Mouse (Mus musculus) kidney, embryonic 15.5 days (tissue): ENCODE data around the gene Dpagt1. TPM values are rescaled to one million over a fixed set of nuclear protein-coding genes. Genes with fewer than 3 reads are reported as not detected.

ENCODE experiments used
- ATAC-seq: fragments of 200-750 bp; cut with Nextera tagmentation; replicated peaks from 2 replicates; pipeline ENCODE4 v1.8.0; 2017; ENCODE audit warnings: moderate TSS enrichment; ENCODE audit not compliant: low FRiP score
- H3K27ac ChIP-seq: fragments of 300-500 bp; sonication (generic); 2 replicates; pipeline ENCODE4 v1.5.1; 2015; ENCODE audit warnings: mild to moderate bottlenecking, inconsistent platforms
- H3K27me3 ChIP-seq: fragments of 300-500 bp; sonication (generic); 2 replicates; pipeline ENCODE4 v1.6.1; 2015; ENCODE audit warnings: inconsistent platforms
- H3K36me3 ChIP-seq: fragments of 300-500 bp; sonication (generic); 2 replicates; pipeline ENCODE4 v1.6.1; 2015; ENCODE audit warnings: inconsistent platforms
- H3K4me1 ChIP-seq: fragments of 300-500 bp; sonication (generic); 2 replicates; pipeline ENCODE4 v1.6.1; 2015; ENCODE audit warnings: inconsistent platforms
- H3K4me2 ChIP-seq: fragments of 300-500 bp; sonication (generic); 2 replicates; pipeline ENCODE4 v1.6.1; 2015; ENCODE audit warnings: moderate library complexity, mild to moderate bottlenecking, inconsistent platforms
- H3K4me3 ChIP-seq: fragments of 300-500 bp; sonication (generic); replicated peaks from 2 replicates; pipeline ENCODE4 v1.5.1; 2015; ENCODE audit warnings: mild to moderate bottlenecking, inconsistent platforms
- H3K9ac ChIP-seq: fragments of 300-500 bp; sonication (generic); 2 replicates; pipeline ENCODE4 v1.6.1; 2015; ENCODE audit warnings: mild to moderate bottlenecking, inconsistent platforms
- H3K9me3 ChIP-seq: fragments of 300-500 bp; sonication (generic); replicated peaks from 2 replicates; pipeline ENCODE4 v1.6.1; 2016; ENCODE audit warnings: inconsistent platforms
- WGBS: fragments of 180-500 bp; shearing (Covaris S2); methylation state at CpG from one replicate; pipeline ENCODE4 v1.1.7; 2015; ENCODE audit warnings: mixed read lengths; 5-methylcytosine and 5-hydroxymethylcytosine counted together
- polyA plus RNA-seq: library from polyadenylated mRNA; unstranded; fragments of >200 nt; fragmentation: Nextera tagmentation; extraction: Ambion mirVana; gene quantifications from 2 replicates; pipeline ENCODE4 v1.2.1, GENCODE M21; 2015

Gene Dpagt1
- polyA plus RNA-seq, 1 experiment from 2014 or later = 46.7 TPM

- Histone ChIP-seq H3K9ac (no peak overlapping the region), H3K9me3 (no peaks in the 10 kb centered on the region), H3K4me2 (no peak overlapping the region), H3K27me3 (no peaks in the 10 kb centered on the region), H3K4me3 (no peak overlapping the region), H3K4me1 (peaks cover 31% of the 10 kb centered on the region), H3K27ac (no peak overlapping the region), H3K36me3 (peaks cover 15% of the 10 kb centered on the region)
- WGBS = 72% methylated on average over 2 of the region's 2 CpGs
- ATAC-seq = no peak
These were observed 18.6 kb upstream of the Dpagt1 start for GRCm38 (mm10) chr9:44307248-44307647.

- 68% methylated on average over 3 of the region's 3 CpGs for WGBS
- no peak overlapping the region for H3K9ac ChIP-seq
- peaks cover 28% of the 10 kb centered on the region for H3K36me3 ChIP-seq
- no peak overlapping the region for H3K27ac ChIP-seq
- H3K9me3 ChIP-seq = no peaks in the 10 kb centered on the region
- ATAC-seq = no peak
- H3K27me3 ChIP-seq = no peaks in the 10 kb centered on the region
- no peak overlapping the region for H3K4me3 ChIP-seq
- H3K4me2 ChIP-seq = no peak overlapping the region
- peaks cover 19% of the 10 kb centered on the region for H3K4me1 ChIP-seq
These were observed 16.1 kb upstream of the Dpagt1 start for GRCm38 (mm10) chr9:44309756-44310155.

- H3K27me3 ChIP-seq = no peaks in the 10 kb centered on the region
- peaks cover 38% of the 10 kb centered on the region for H3K36me3 ChIP-seq
- peak overlapping the region; percentile 62 for H3K27ac ChIP-seq
- no peak overlapping the region for H3K9ac ChIP-seq
- ATAC-seq = no peak
- peak overlapping the region; percentile 30 for H3K4me2 ChIP-seq
- H3K4me3 ChIP-seq = 0 out of 2 replicates have a peak overlapping the region, but pooled peaks have one; percentile 11
- H3K9me3 ChIP-seq = no peaks in the 10 kb centered on the region
- WGBS = 41% methylated on average over 10 of the region's 10 CpGs
- H3K4me1 ChIP-seq = peaks cover 18% of the 10 kb centered on the region
These were observed 15.1 kb upstream of the Dpagt1 start for GRCm38 (mm10) chr9:44310750-44311135.

DNA sequence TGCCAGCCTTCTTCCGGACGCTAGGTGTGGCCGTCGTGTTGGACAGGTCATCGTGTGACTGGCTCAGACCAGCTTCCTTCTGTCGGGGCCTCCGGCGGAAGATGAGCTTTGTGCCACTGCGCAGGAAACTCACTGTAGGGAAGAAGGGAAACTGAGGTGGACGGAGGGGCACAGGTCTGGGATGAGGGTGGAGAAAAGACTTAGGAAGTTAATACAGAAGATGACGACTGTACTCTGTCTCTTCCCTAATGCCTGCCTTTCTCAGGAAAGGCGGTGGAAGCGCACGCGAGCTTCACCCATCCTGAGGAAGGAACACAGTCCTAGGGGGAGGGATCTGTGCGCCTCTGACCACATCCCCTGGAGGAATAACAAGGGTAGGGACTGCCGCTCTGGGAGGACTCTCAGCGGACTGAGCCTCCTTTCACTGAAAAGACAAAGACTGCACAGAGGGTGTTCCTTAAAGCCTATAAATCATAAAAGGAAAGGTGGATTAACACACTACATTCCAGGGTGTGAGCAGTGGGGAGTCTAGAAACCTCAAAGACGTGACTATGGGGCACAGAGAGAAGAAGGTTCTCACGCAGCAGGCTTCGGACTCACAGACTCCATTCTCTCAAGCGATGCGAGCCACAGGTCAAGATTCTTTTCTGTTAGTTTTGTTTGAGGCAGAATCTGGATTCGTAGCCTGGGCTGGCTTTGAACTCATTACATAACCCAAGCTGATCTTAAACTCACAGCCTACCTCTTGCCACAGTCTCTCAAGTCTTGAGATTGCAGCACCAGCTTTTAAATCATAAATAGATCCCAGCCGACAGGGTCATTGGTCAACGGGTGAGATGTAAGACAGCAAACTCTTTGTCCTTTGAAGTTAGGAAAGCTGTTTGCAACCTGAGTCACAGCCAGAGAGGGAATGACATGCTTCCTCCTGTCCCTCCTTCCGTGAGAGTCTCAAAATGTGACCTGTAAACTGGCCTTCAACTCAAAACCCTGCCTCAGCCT is 14.4 kb upstream of the Dpagt1 start:
- WGBS = 15% methylated on average over 27 of the region's 27 CpGs
- Histone ChIP-seq H3K4me3 (peak overlapping the region; percentile 11; the same call in 1 of the 2 replicates), H3K9ac (no peak overlapping the region), H3K36me3 (peaks cover 45% of the 10 kb centered on the region), H3K9me3 (no peaks in the 10 kb centered on the region), H3K27me3 (no peaks in the 10 kb centered on the region), H3K4me1 (peaks cover 18% of the 10 kb centered on the region), H3K4me2 (peak overlapping the region; percentile 30), H3K27ac (peak overlapping the region; percentile 62)
- ATAC-seq = peak; percentile 47; the same call in 1 of the 2 replicates

DNA sequence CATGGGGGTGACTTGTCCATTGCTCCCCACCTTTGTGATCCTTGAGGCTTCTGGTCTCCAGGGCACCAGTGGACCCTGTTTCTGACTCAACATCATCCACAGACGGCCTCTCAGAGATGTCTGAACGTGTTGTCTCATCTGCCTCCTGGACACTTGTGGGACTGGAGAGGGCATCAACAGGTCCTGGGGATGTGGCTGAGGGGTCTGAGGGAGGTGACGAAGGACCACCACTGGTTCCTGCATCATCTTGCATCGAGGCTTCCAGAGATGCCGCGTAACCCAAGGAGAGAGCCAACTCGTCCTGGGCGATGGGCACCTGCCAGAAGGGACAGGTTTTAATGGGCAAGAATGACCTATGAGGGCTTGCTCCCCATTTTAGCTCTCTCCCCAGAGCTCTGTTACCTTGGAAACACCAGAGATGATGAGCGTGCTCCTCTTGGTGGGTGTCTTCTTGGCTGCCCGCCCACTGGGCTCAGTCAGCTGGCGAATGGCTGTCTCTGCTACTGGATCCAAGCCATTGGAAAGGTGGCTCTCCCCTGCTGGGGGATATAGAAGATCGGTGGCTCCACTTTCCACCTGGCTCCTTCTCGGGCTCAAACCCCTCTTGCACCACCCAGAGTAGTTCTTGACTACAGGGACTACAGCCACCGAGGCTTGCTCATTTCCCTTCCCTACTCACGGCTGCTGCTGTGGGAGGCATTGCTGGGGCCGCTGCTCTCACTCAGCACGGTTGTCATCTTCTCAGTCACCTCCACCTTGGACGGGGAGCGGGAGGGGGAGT is 12.2 kb upstream of the Dpagt1 start:
- H3K4me2 ChIP-seq = no peak overlapping the region
- WGBS = 83% methylated on average over 19 of the region's 19 CpGs
- no peak overlapping the region for H3K27ac ChIP-seq
- no peaks in the 10 kb centered on the region for H3K9me3 ChIP-seq
- no peak overlapping the region for H3K9ac ChIP-seq
- H3K4me1 ChIP-seq = peaks cover 29% of the 10 kb centered on the region
- no peak for ATAC-seq
- H3K36me3 ChIP-seq = peaks cover 51% of the 10 kb centered on the region
- no peak overlapping the region for H3K4me3 ChIP-seq
- no peaks in the 10 kb centered on the region for H3K27me3 ChIP-seq

DNA sequence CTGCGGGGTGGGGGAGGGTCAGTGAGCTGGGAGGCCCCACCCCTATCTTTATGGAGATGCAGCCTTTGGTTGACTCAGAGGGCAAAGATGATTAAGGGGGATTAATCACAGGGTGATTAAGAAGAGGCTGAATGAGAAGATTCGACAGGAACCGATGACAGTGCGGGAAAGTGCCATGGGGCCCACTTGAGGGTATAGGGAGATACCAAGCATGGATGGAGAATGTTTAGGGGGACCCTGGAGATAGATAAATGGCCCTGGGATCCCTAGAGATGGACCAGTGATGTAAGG is 11.6 kb upstream of the Dpagt1 start:
- Histone ChIP-seq H3K36me3 (peaks cover 50% of the 10 kb centered on the region), H3K27ac (no peak overlapping the region), H3K4me2 (no peak overlapping the region), H3K9me3 (no peaks in the 10 kb centered on the region), H3K9ac (no peak overlapping the region), H3K27me3 (no peaks in the 10 kb centered on the region), H3K4me1 (peaks cover 35% of the 10 kb centered on the region), H3K4me3 (no peak overlapping the region)
- no peak for ATAC-seq
- WGBS = 82% methylated on average over 4 of the region's 4 CpGs

- no peak overlapping the region for H3K9ac ChIP-seq
- ATAC-seq = no peak
- no peak overlapping the region for H3K27ac ChIP-seq
- no peak overlapping the region for H3K4me3 ChIP-seq
- no peaks in the 10 kb centered on the region for H3K27me3 ChIP-seq
- H3K4me1 ChIP-seq = peaks cover 40% of the 10 kb centered on the region
- H3K9me3 ChIP-seq = no peaks in the 10 kb centered on the region
- WGBS = 97% methylated on average over 18 of the region's 18 CpGs
- peaks cover 49% of the 10 kb centered on the region for H3K36me3 ChIP-seq
- H3K4me2 ChIP-seq = no peak overlapping the region
These were observed 10.9 kb upstream of the Dpagt1 start for GRCm38 (mm10) chr9:44314910-44315309.

GRCm38 (mm10) chr9:44317452-44317851 is 8.4 kb upstream of the Dpagt1 start:
- ATAC-seq = no peak
- H3K4me1 ChIP-seq = peaks cover 29% of the 10 kb centered on the region
- no peak overlapping the region for H3K27ac ChIP-seq
- H3K9ac ChIP-seq = no peak overlapping the region
- H3K4me2 ChIP-seq = peak overlapping the region; percentile 94
- H3K4me3 ChIP-seq = peak overlapping the region; percentile 87; the same call in 1 of the 2 replicates
- H3K9me3 ChIP-seq = no peaks in the 10 kb centered on the region
- WGBS = 79% methylated on average over 4 of the region's 4 CpGs
- no peaks in the 10 kb centered on the region for H3K27me3 ChIP-seq
- peaks cover 45% of the 10 kb centered on the region for H3K36me3 ChIP-seq

- Histone ChIP-seq H3K27me3 (no peaks in the 10 kb centered on the region), H3K4me2 (peak overlapping the region; percentile 94), H3K9me3 (no peaks in the 10 kb centered on the region), H3K36me3 (peaks cover 37% of the 10 kb centered on the region), H3K4me1 (peaks cover 29% of the 10 kb centered on the region), H3K4me3 (peak overlapping the region; percentile 87), H3K9ac (peak overlapping the region; percentile 82; the same call in 1 of the 2 replicates), H3K27ac (peak overlapping the region; percentile 72; the same call in 1 of the 2 replicates)
- no peak for ATAC-seq
- 58% methylated on average over 5 of the region's 5 CpGs for WGBS
These were observed 7.6 kb upstream of the Dpagt1 start for GRCm38 (mm10) chr9:44318076-44318825.

- H3K9me3 ChIP-seq = no peaks in the 10 kb centered on the region
- H3K27me3 ChIP-seq = no peaks in the 10 kb centered on the region
- peak overlapping the region; percentile 82 for H3K9ac ChIP-seq
- H3K4me2 ChIP-seq = peak overlapping the region; percentile 94
- ATAC-seq = no peak
- H3K4me3 ChIP-seq = peak overlapping the region; percentile 87
- WGBS = 29% methylated on average over 3 of the region's 3 CpGs
- peaks cover 29% of the 10 kb centered on the region for H3K4me1 ChIP-seq
- H3K36me3 ChIP-seq = peaks cover 32% of the 10 kb centered on the region
- peak overlapping the region; percentile 72; the same call in 1 of the 2 replicates for H3K27ac ChIP-seq
These were observed 7.1 kb upstream of the Dpagt1 start for GRCm38 (mm10) chr9:44318826-44319095.

GRCm38 (mm10) chr9:44319105-44319886 is 6.5 kb upstream of the Dpagt1 start:
- peak; percentile 2 for ATAC-seq
- Histone ChIP-seq H3K27ac (peak overlapping the region; percentile 72), H3K4me3 (peak overlapping the region; percentile 87), H3K9me3 (no peaks in the 10 kb centered on the region), H3K27me3 (no peaks in the 10 kb centered on the region), H3K4me1 (peaks cover 29% of the 10 kb centered on the region), H3K4me2 (peak overlapping the region; percentile 94), H3K36me3 (peaks cover 27% of the 10 kb centered on the region), H3K9ac (peak overlapping the region; percentile 82)
- WGBS = 3% methylated on average over 37 of the region's 37 CpGs
